Mouse (Mus musculus) stomach, embryonic 16.5 days (tissue): Measurements from ENCODE around the gene Syt2. TPM values are rescaled to one million over a fixed set of nuclear protein-coding genes. Genes with fewer than 3 reads are reported as not detected.

Experiments
- ATAC-seq: fragments of 200-750 bp; cut with Nextera tagmentation; 2 replicates; pipeline ENCODE4 v1.8.0; 2017; ENCODE audit warnings: moderate number of reproducible peaks, moderate TSS enrichment; ENCODE audit not compliant: insufficient read depth, low FRiP score
- H3K27ac ChIP-seq: fragments of 300-500 bp; sonication (generic); 2 replicates; pipeline ENCODE4 v1.5.1; 2014; ENCODE audit warnings: low read length
- H3K27me3 ChIP-seq: fragments of 300-500 bp; sonication (generic); 2 replicates; pipeline ENCODE4 v1.6.1; 2014; ENCODE audit warnings: low read length, control low read depth, mixed read lengths; ENCODE audit not compliant: control insufficient read depth, insufficient read depth
- H3K36me3 ChIP-seq: fragments of 300-500 bp; sonication (generic); 2 replicates; pipeline ENCODE4 v1.6.1; 2014; ENCODE audit warnings: low read length; ENCODE audit not compliant: control insufficient read depth, insufficient read depth
- H3K4me1 ChIP-seq: fragments of 300-500 bp; sonication (generic); 2 replicates; pipeline ENCODE4 v1.6.1; 2014; ENCODE audit warnings: low read length, control low read depth, mixed read lengths; ENCODE audit not compliant: control insufficient read depth, insufficient read depth
- H3K4me2 ChIP-seq: fragments of 300-500 bp; sonication (generic); 2 replicates; pipeline ENCODE4 v1.6.1; 2014; ENCODE audit warnings: low read depth, low read length, mixed read lengths
- H3K4me3 ChIP-seq: fragments of 300-500 bp; sonication (generic); replicated peaks from 2 replicates; pipeline ENCODE4 v1.5.1; 2014; ENCODE audit warnings: mild to moderate bottlenecking, low read length
- H3K9ac ChIP-seq: fragments of 300-500 bp; sonication (generic); 2 replicates; pipeline ENCODE4 v1.6.1; 2014; ENCODE audit warnings: low read length
- H3K9me3 ChIP-seq: fragments of 300-500 bp; sonication (generic); replicated peaks from 2 replicates; pipeline ENCODE4 v1.6.1; 2016; ENCODE audit warnings: low read length, control low read depth; ENCODE audit not compliant: control insufficient read depth
- WGBS: fragments of 180-500 bp; shearing (Covaris S2); extraction: QIAGEN DNeasy Blood & Tissue Kit; methylation state at CpG from one replicate; pipeline ENCODE4 v1.1.7; 2014; 5-methylcytosine and 5-hydroxymethylcytosine counted together
- polyA plus RNA-seq: library from polyadenylated mRNA; unstranded; fragments of >200 nt; fragmentation: Nextera tagmentation; extraction: Ambion mirVana; gene quantifications from 2 replicates; pipeline ENCODE4 v1.2.1, GENCODE M21; 2015

Syt2 gene
- polyA plus RNA-seq, 1 experiment from 2014 or later: 2.6 TPM

DNA sequence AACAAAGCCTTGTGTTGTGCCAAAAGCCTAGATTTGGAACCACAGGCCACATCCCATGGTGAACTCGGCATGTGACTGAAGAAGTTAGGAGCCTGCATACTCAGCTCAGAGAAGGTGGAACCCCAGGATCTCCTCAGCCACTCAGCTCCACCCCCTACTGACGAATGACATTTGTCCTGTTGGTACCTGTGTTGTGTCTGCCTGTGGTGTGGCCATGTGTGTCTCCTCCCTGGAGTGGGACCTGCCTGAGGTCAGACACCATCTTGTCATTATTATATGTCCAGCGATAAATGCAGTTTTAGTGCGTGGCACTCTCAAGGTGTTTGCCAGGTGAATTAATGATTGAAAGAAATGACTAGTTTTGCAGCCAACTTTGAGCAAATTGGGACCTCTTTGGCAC is 50.6 kb downstream of the Syt2 start:
- no peaks in the 10 kb centered on the region for H3K27me3 ChIP-seq
- no peak overlapping the region for H3K4me3 ChIP-seq
- H3K27ac ChIP-seq: no peak overlapping the region
- no peak overlapping the region for H3K4me2 ChIP-seq
- H3K4me1 ChIP-seq: no peaks in the 10 kb centered on the region
- no peaks in the 10 kb centered on the region for H3K36me3 ChIP-seq
- no peak for ATAC-seq
- WGBS: 84% methylated on average over 4 of the region's 4 CpGs
- no peaks in the 10 kb centered on the region for H3K9me3 ChIP-seq
- no peak overlapping the region for H3K9ac ChIP-seq

- no peaks in the 10 kb centered on the region for H3K36me3 ChIP-seq
- H3K9ac ChIP-seq: no peak overlapping the region
- H3K27me3 ChIP-seq: no peaks in the 10 kb centered on the region
- H3K27ac ChIP-seq: no peak overlapping the region
- H3K4me3 ChIP-seq: no peak overlapping the region
- 87% methylated on average over 17 of the region's 17 CpGs for WGBS
- ATAC-seq: no peak
- no peak overlapping the region for H3K4me2 ChIP-seq
- no peaks in the 10 kb centered on the region for H3K4me1 ChIP-seq
- H3K9me3 ChIP-seq: no peaks in the 10 kb centered on the region
These were observed 51.2 kb downstream of the Syt2 start for GRCm38 (mm10) chr1:134697522-134698250.

GRCm38 (mm10) chr1:134698486-134698885 is 52.0 kb downstream of the Syt2 start:
- Histone ChIP-seq H3K9ac (no peak overlapping the region), H3K36me3 (no peaks in the 10 kb centered on the region), H3K27ac (no peak overlapping the region), H3K4me3 (no peak overlapping the region), H3K27me3 (no peaks in the 10 kb centered on the region), H3K9me3 (no peaks in the 10 kb centered on the region), H3K4me1 (peaks cover 2% of the 10 kb centered on the region; the same call in 1 of the 2 replicates), H3K4me2 (no peak overlapping the region)
- no peak for ATAC-seq
- WGBS: 81% methylated on average over 5 of the region's 5 CpGs

DNA sequence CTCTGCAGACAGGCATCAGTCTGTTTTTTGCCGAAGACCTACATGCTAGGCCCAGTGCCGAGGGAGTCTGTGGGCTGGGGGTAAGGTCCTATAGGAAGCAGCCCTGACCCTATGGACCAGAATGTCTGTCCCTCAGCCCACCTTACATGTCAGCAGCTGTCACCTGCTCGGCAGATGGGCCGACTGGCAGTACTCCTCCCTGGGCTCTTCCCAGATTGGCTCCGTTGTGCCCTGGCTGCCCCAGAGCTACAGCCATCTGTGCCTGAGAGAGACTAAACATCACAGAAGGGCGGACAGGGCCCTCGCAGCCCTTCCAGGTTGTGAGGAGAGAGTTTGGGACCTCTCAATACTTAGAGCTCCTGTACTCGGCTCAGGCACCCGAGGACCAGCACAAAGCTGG is 52.9 kb downstream of the Syt2 start:
- no peaks in the 10 kb centered on the region for H3K9me3 ChIP-seq
- H3K4me2 ChIP-seq: no peak overlapping the region
- ATAC-seq: no peak
- no peak overlapping the region for H3K4me3 ChIP-seq
- H3K9ac ChIP-seq: no peak overlapping the region
- no peaks in the 10 kb centered on the region for H3K27me3 ChIP-seq
- WGBS: 73% methylated on average over 9 of the region's 9 CpGs
- H3K27ac ChIP-seq: no peak overlapping the region
- no peaks in the 10 kb centered on the region for H3K36me3 ChIP-seq
- H3K4me1 ChIP-seq: peaks cover 5% of the 10 kb centered on the region; the same call in 1 of the 2 replicates

GRCm38 (mm10) chr1:134700151-134700550 is 53.7 kb downstream of the Syt2 start:
- Histone ChIP-seq H3K27me3 (no peaks in the 10 kb centered on the region), H3K9ac (no peak overlapping the region), H3K36me3 (no peaks in the 10 kb centered on the region), H3K4me3 (no peak overlapping the region), H3K27ac (no peak overlapping the region), H3K4me2 (no peak overlapping the region), H3K4me1 (peaks cover 5% of the 10 kb centered on the region; the same call in 1 of the 2 replicates), H3K9me3 (no peaks in the 10 kb centered on the region)
- 44% methylated on average over 2 of the region's 2 CpGs for WGBS
- no peak for ATAC-seq

DNA sequence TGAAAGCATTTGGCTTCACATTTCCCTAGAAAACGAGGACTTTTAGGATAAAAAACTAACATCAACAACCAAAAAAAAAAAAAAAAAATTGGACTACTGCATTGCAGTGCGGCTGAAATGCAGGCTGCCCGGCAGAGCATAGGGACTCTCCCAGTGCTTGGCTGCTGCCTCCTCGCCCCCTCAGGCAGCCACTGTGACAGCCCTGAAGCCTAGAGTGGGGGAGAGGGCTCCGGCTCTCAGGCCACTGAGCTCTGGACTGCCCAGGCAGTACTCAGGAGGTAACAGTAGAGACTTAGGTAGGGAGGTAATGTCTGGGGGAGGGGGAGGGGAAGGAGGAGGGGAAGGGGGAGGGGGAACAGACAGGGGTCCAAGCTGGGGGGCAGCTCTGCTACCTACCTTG is 54.2 kb downstream of the Syt2 start:
- Histone ChIP-seq H3K4me3 (no peak overlapping the region), H3K9me3 (no peaks in the 10 kb centered on the region), H3K4me2 (no peak overlapping the region), H3K4me1 (peaks cover 5% of the 10 kb centered on the region; the same call in 1 of the 2 replicates), H3K27ac (no peak overlapping the region), H3K36me3 (no peaks in the 10 kb centered on the region), H3K27me3 (no peaks in the 10 kb centered on the region), H3K9ac (no peak overlapping the region)
- no peak for ATAC-seq
- WGBS: 50% methylated on average over 5 of the region's 5 CpGs

- Histone ChIP-seq H3K9me3 (no peaks in the 10 kb centered on the region), H3K27me3 (no peaks in the 10 kb centered on the region), H3K4me1 (peaks cover 5% of the 10 kb centered on the region; the same call in 1 of the 2 replicates), H3K4me3 (no peak overlapping the region), H3K36me3 (no peaks in the 10 kb centered on the region), H3K9ac (no peak overlapping the region), H3K27ac (no peak overlapping the region), H3K4me2 (no peak overlapping the region)
- 36% methylated on average over 6 of the region's 6 CpGs for WGBS
- no peak for ATAC-seq
These were observed 54.7 kb downstream of the Syt2 start for GRCm38 (mm10) chr1:134701191-134701590.

- no peak for ATAC-seq
- H3K36me3 ChIP-seq: no peaks in the 10 kb centered on the region
- H3K4me3 ChIP-seq: no peak overlapping the region
- H3K4me1 ChIP-seq: peaks cover 5% of the 10 kb centered on the region; the same call in 1 of the 2 replicates
- H3K27me3 ChIP-seq: 0 out of 2 replicates have a peak, but pooled peaks cover 2% of the 10 kb centered on the region
- H3K9ac ChIP-seq: no peak overlapping the region
- no peak overlapping the region for H3K27ac ChIP-seq
- WGBS: 74% methylated on average over 2 of the region's 2 CpGs
- no peak overlapping the region for H3K4me2 ChIP-seq
- no peaks in the 10 kb centered on the region for H3K9me3 ChIP-seq
These were observed 56.8 kb downstream of the Syt2 start for GRCm38 (mm10) chr1:134703232-134703631.

GRCm38 (mm10) chr1:134704396-134705306 is 58.2 kb downstream of the Syt2 start:
- no peak overlapping the region for H3K9ac ChIP-seq
- ATAC-seq: no peak
- no peak overlapping the region for H3K4me2 ChIP-seq
- peaks cover 8% of the 10 kb centered on the region for H3K4me1 ChIP-seq
- no peaks in the 10 kb centered on the region for H3K9me3 ChIP-seq
- 38% methylated on average over 22 of the region's 22 CpGs for WGBS
- H3K36me3 ChIP-seq: no peaks in the 10 kb centered on the region
- H3K27ac ChIP-seq: no peak overlapping the region
- no peak overlapping the region for H3K4me3 ChIP-seq
- 0 out of 2 replicates have a peak, but pooled peaks cover 2% of the 10 kb centered on the region for H3K27me3 ChIP-seq
